Mouse (Mus musculus): Measurements from ENCODE around the gene Bco1. TPM values are rescaled to one million over a fixed set of nuclear protein-coding genes. Genes with fewer than 3 reads are reported as not detected.

The Bco1 gene
- polyA plus RNA-seq, 1 experiment from 2014 or later, result not detected

- H3K36me3 ChIP-seq (ENCODE audit: control insufficient read depth, insufficient read depth, low read length), result no peaks in the 10 kb centered on the region
- no peak for DNase-seq
- H3K4me3 ChIP-seq (replicated peaks; ENCODE audit: low read depth, low read length), result no peak overlapping the region
- no peaks in the 10 kb centered on the region for H3K4me1 ChIP-seq (ENCODE audit: control insufficient read depth, insufficient read depth, low read length)
- H3K27me3 ChIP-seq (ENCODE audit: control insufficient read depth, insufficient read depth, low read length), result no peaks in the 10 kb centered on the region
- 93% methylated on average over 4 of the region's 4 CpGs for WGBS
- ATAC-seq (ENCODE audit: low FRiP score, low TSS enrichment), result no peak
- H3K9ac ChIP-seq (replicated peaks; ENCODE audit: low read length), result no peak overlapping the region
- H3K27ac ChIP-seq (replicated peaks; ENCODE audit: low read depth, low read length), result no peak overlapping the region
- H3K9me3 ChIP-seq (ENCODE audit: control insufficient read depth, low read length), result no peaks in the 10 kb centered on the region
- H3K4me2 ChIP-seq (ENCODE audit: low read length), result no peak overlapping the region
Measured at GRCm38 (mm10) chr8:117165542-117165941, 69.9 kb downstream of the Bco1 start.

DNA sequence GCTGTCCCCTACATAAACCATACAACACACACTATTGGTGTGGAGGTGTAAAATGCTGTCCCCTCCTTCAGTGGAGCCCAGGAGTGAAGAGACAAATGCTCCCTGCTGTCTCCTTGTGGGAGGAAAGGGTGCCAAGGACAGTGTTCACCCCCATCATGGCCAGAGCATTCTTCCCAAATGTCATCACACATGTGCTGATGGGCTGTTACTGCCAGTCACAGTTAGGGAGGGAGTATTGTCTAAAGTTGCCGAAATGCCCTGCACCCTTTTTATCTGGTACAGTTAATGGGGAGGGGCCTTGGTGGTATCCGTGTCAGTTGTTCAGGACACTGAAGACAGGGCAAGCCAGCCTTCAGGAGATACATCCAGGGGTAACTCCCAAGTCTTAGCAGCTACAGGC is 70.9 kb downstream of the Bco1 start:
- Histone ChIP-seq H3K4me2 (ENCODE audit: low read length) (no peak overlapping the region), H3K9ac (replicated peaks; ENCODE audit: low read length) (no peak overlapping the region), H3K36me3 (ENCODE audit: control insufficient read depth, insufficient read depth, low read length) (no peaks in the 10 kb centered on the region), H3K9me3 (ENCODE audit: control insufficient read depth, low read length) (no peaks in the 10 kb centered on the region), H3K4me1 (ENCODE audit: control insufficient read depth, insufficient read depth, low read length) (no peaks in the 10 kb centered on the region), H3K27ac (replicated peaks; ENCODE audit: low read depth, low read length) (no peak overlapping the region), H3K4me3 (replicated peaks; ENCODE audit: low read depth, low read length) (no peak overlapping the region), H3K27me3 (ENCODE audit: control insufficient read depth, insufficient read depth, low read length) (no peaks in the 10 kb centered on the region)
- ATAC-seq (ENCODE audit: low FRiP score, low TSS enrichment) (no peak), DNase-seq (no peak)
- WGBS, result 89% methylated on average over 2 of the region's 2 CpGs

DNA sequence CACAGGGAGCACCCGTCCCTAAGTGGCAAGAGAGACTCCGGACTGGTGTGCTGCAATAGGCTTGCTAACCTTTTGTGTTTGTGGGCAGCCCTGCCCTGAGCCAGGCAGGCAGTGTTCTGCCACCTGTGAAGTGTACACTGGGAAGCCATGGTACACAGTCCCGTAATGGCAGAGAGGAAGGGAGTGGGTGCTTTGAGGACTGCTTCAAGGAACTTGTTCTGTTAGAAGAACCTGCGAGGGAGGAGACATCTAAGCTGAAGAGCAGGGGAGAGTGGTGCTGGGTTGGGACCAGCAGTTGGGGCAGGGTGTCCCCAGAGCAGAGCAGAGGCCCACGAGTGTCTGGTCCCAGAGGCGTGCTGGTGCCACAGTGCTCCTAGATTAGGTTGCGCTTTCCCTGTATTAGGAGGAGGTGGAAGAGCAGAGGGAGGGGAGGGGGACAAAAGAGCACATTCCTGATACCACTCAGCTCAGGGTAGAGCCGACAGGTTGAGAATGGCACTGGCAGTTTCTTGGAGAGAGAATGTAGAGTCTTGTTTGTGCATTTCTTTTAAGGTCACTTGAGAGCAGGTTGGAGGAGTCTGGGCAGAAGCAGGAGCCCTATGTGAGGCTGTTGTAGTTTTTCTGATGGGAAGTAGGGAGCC is 71.7 kb downstream of the Bco1 start:
- Histone ChIP-seq H3K9me3 (ENCODE audit: control insufficient read depth, low read length) (no peaks in the 10 kb centered on the region), H3K36me3 (ENCODE audit: control insufficient read depth, insufficient read depth, low read length) (no peaks in the 10 kb centered on the region), H3K4me2 (ENCODE audit: low read length) (no peak overlapping the region), H3K9ac (replicated peaks; ENCODE audit: low read length) (no peak overlapping the region), H3K4me3 (replicated peaks; ENCODE audit: low read depth, low read length) (no peak overlapping the region), H3K27ac (replicated peaks; ENCODE audit: low read depth, low read length) (no peak overlapping the region), H3K27me3 (ENCODE audit: control insufficient read depth, insufficient read depth, low read length) (no peaks in the 10 kb centered on the region), H3K4me1 (ENCODE audit: control insufficient read depth, insufficient read depth, low read length) (no peaks in the 10 kb centered on the region)
- no peak for DNase-seq
- ATAC-seq (ENCODE audit: low FRiP score, low TSS enrichment), result no peak
- 84% methylated on average over 8 of the region's 8 CpGs for WGBS

GRCm38 (mm10) chr8:117168378-117168777 is 72.7 kb downstream of the Bco1 start:
- H3K9me3 ChIP-seq (ENCODE audit: control insufficient read depth, low read length), result no peaks in the 10 kb centered on the region
- no peak overlapping the region for H3K9ac ChIP-seq (replicated peaks; ENCODE audit: low read length)
- no peaks in the 10 kb centered on the region for H3K27me3 ChIP-seq (ENCODE audit: control insufficient read depth, insufficient read depth, low read length)
- H3K4me2 ChIP-seq (ENCODE audit: low read length), result no peak overlapping the region
- DNase-seq (no peak), ATAC-seq (ENCODE audit: low FRiP score, low TSS enrichment) (no peak)
- H3K36me3 ChIP-seq (ENCODE audit: control insufficient read depth, insufficient read depth, low read length), result no peaks in the 10 kb centered on the region
- no peaks in the 10 kb centered on the region for H3K4me1 ChIP-seq (ENCODE audit: control insufficient read depth, insufficient read depth, low read length)
- H3K27ac ChIP-seq (replicated peaks; ENCODE audit: low read depth, low read length), result no peak overlapping the region
- no peak overlapping the region for H3K4me3 ChIP-seq (replicated peaks; ENCODE audit: low read depth, low read length)
- 92% methylated on average over 9 of the region's 9 CpGs for WGBS

- Histone ChIP-seq H3K27ac (replicated peaks; ENCODE audit: low read depth, low read length) (no peak overlapping the region), H3K4me2 (ENCODE audit: low read length) (no peak overlapping the region), H3K36me3 (ENCODE audit: control insufficient read depth, insufficient read depth, low read length) (0 out of 2 replicates have a peak, but pooled peaks cover 5% of the 10 kb centered on the region), H3K4me3 (replicated peaks; ENCODE audit: low read depth, low read length) (no peak overlapping the region), H3K4me1 (ENCODE audit: control insufficient read depth, insufficient read depth, low read length) (no peaks in the 10 kb centered on the region), H3K27me3 (ENCODE audit: control insufficient read depth, insufficient read depth, low read length) (no peaks in the 10 kb centered on the region), H3K9me3 (ENCODE audit: control insufficient read depth, low read length) (no peaks in the 10 kb centered on the region), H3K9ac (replicated peaks; ENCODE audit: low read length) (no peak overlapping the region)
- ATAC-seq (ENCODE audit: low FRiP score, low TSS enrichment), result no peak
- WGBS, result 94% methylated on average over 3 of the region's 3 CpGs
- no peak for DNase-seq
Measured at GRCm38 (mm10) chr8:117171826-117172225, 76.2 kb downstream of the Bco1 start.

DNA sequence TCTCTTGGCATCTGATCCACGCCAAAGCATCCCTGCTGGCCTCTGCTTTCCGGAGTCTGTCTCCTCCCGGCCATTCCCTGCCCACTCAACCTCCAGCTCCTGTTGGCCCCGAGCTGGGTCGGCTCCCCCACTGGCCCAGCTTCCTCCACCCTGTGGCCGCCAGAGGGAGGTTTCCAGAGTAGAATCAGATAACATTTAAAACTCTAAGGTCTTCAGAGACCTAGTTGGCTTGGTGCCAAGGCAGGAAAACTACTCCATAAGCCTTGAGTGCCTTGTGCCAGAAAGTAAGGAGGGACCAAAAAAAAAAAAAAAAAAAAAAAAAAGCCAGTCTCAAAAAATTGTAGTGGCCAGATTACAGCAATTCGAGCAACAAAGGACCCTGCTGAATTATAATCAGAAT is 77.2 kb downstream of the Bco1 start:
- WGBS, result 44% methylated on average over 7 of the region's 7 CpGs
- Histone ChIP-seq H3K9ac (replicated peaks; ENCODE audit: low read length) (no peak overlapping the region), H3K4me2 (ENCODE audit: low read length) (no peak overlapping the region), H3K4me1 (ENCODE audit: control insufficient read depth, insufficient read depth, low read length) (no peaks in the 10 kb centered on the region), H3K9me3 (ENCODE audit: control insufficient read depth, low read length) (no peaks in the 10 kb centered on the region), H3K27me3 (ENCODE audit: control insufficient read depth, insufficient read depth, low read length) (no peaks in the 10 kb centered on the region), H3K4me3 (replicated peaks; ENCODE audit: low read depth, low read length) (no peak overlapping the region), H3K27ac (replicated peaks; ENCODE audit: low read depth, low read length) (no peak overlapping the region), H3K36me3 (ENCODE audit: control insufficient read depth, insufficient read depth, low read length) (0 out of 2 replicates have a peak, but pooled peaks cover 5% of the 10 kb centered on the region)
- DNase-seq, result peak; percentile 61
- ATAC-seq (ENCODE audit: low FRiP score, low TSS enrichment), result no peak

DNA sequence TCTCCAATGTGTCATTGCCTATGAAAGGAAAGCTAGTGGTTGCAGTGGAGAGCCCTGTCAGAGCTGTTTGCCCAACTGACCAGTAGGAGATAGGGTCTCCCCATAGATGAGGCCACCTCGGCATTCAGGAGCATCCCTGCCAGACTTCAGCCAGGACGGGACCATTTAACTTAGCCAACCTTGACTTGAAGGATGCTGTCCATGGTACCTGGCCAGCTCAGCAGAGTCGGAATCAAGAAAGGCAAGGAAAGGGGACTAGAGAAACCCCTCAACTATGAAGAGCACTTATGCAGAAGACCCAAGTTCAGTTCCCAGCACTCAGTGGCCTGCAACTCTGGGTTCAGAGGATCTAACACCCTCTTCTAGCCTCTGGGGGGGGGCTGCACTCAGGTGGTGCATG is 78.0 kb downstream of the Bco1 start:
- Histone ChIP-seq H3K4me3 (replicated peaks; ENCODE audit: low read depth, low read length) (no peak overlapping the region), H3K4me1 (ENCODE audit: control insufficient read depth, insufficient read depth, low read length) (no peaks in the 10 kb centered on the region), H3K36me3 (ENCODE audit: control insufficient read depth, insufficient read depth, low read length) (0 out of 2 replicates have a peak, but pooled peaks cover 5% of the 10 kb centered on the region), H3K9me3 (ENCODE audit: control insufficient read depth, low read length) (no peaks in the 10 kb centered on the region), H3K4me2 (ENCODE audit: low read length) (no peak overlapping the region), H3K9ac (replicated peaks; ENCODE audit: low read length) (no peak overlapping the region), H3K27me3 (ENCODE audit: control insufficient read depth, insufficient read depth, low read length) (no peaks in the 10 kb centered on the region), H3K27ac (replicated peaks; ENCODE audit: low read depth, low read length) (no peak overlapping the region)
- no peak for DNase-seq
- ATAC-seq (ENCODE audit: low FRiP score, low TSS enrichment), result no peak
- WGBS, result 85% methylated on average over 3 of the region's 3 CpGs

- Histone ChIP-seq H3K36me3 (ENCODE audit: control insufficient read depth, insufficient read depth, low read length) (0 out of 2 replicates have a peak, but pooled peaks cover 5% of the 10 kb centered on the region), H3K4me3 (replicated peaks; ENCODE audit: low read depth, low read length) (no peak overlapping the region)
- DNase-seq, result no peak
Measured at GRCm38 (mm10) chr8:117174536-117174935, 78.9 kb downstream of the Bco1 start.

DNA sequence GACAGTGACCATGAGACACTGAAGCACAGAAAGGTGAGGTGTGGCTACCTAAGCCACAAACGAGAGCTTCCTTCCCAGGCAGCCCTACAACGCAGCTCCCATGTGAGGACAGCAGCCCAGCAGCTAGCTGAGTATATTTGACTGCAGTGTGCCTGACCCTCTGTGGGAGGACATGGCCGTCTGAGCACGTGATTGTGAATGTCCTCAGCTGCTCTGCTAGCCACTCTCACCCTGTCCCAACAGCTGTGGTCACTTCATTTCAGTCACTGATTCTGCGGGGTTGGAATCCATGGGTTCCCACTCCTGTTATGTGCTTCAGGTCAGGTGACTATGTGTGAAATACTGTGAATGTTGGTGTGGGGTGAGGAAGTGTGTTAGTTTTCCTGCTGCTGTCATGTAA is 80.7 kb downstream of the Bco1 start:
- H3K4me1 ChIP-seq (ENCODE audit: control insufficient read depth, insufficient read depth, low read length), result no peaks in the 10 kb centered on the region
- no peak for ATAC-seq (ENCODE audit: low FRiP score, low TSS enrichment)
- 79% methylated on average over 5 of the region's 5 CpGs for WGBS

More at GRCm38 (mm10) chr8:117174536-117174935, 78.9 kb downstream of the Bco1 start:
- WGBS, result 91% methylated on average over 5 of the region's 5 CpGs
- H3K9ac ChIP-seq (replicated peaks; ENCODE audit: low read length), result no peak overlapping the region
- H3K9me3 ChIP-seq (ENCODE audit: control insufficient read depth, low read length), result no peaks in the 10 kb centered on the region
- no peaks in the 10 kb centered on the region for H3K4me1 ChIP-seq (ENCODE audit: control insufficient read depth, insufficient read depth, low read length)
- H3K4me2 ChIP-seq (ENCODE audit: low read length), result no peak overlapping the region
- no peak overlapping the region for H3K27ac ChIP-seq (replicated peaks; ENCODE audit: low read depth, low read length)
- no peaks in the 10 kb centered on the region for H3K27me3 ChIP-seq (ENCODE audit: control insufficient read depth, insufficient read depth, low read length)
- no peak for ATAC-seq (ENCODE audit: low FRiP score, low TSS enrichment)

More for the DNA sequence above, 80.7 kb downstream of the Bco1 start:
- Histone ChIP-seq H3K9me3 (ENCODE audit: control insufficient read depth, low read length) (no peaks in the 10 kb centered on the region), H3K4me2 (ENCODE audit: low read length) (no peak overlapping the region), H3K27me3 (ENCODE audit: control insufficient read depth, insufficient read depth, low read length) (no peaks in the 10 kb centered on the region), H3K9ac (replicated peaks; ENCODE audit: low read length) (no peak overlapping the region), H3K4me3 (replicated peaks; ENCODE audit: low read depth, low read length) (no peak overlapping the region), H3K27ac (replicated peaks; ENCODE audit: low read depth, low read length) (no peak overlapping the region), H3K36me3 (ENCODE audit: control insufficient read depth, insufficient read depth, low read length) (0 out of 2 replicates have a peak, but pooled peaks cover 5% of the 10 kb centered on the region)
- DNase-seq, result no peak

Measured in midbrain, embryonic 14.5 days (tissue).